Mouse (Mus musculus) lung, embryonic 16.5 days (tissue): ENCODE measurements around the gene Slc2a2. TPM values are rescaled to one million over a fixed set of nuclear protein-coding genes. Genes with fewer than 3 reads are reported as not detected.

Experiments
- ATAC-seq: fragments of 200-750 bp; cut with Nextera tagmentation; 2 replicates; pipeline ENCODE4 v1.8.0; 2017; ENCODE audit warnings: low read depth, mild to moderate bottlenecking, moderate library complexity
- H3K27ac ChIP-seq: fragments of 300-500 bp; sonication (generic); 2 replicates; pipeline ENCODE4 v1.5.1; 2014; ENCODE audit warnings: mild to moderate bottlenecking, control low read depth, low read length
- H3K27me3 ChIP-seq: fragments of 300-500 bp; sonication (generic); 2 replicates; pipeline ENCODE4 v1.6.1; 2014; ENCODE audit warnings: low read depth, low read length, mixed read lengths; ENCODE audit not compliant: control insufficient read depth, insufficient read depth
- H3K36me3 ChIP-seq: fragments of 300-500 bp; sonication (generic); 2 replicates; pipeline ENCODE4 v1.6.1; 2014; ENCODE audit warnings: low read length; ENCODE audit not compliant: control insufficient read depth, insufficient read depth
- H3K4me1 ChIP-seq: fragments of 300-500 bp; sonication (generic); replicated peaks from 2 replicates; pipeline ENCODE4 v1.6.1; 2014; ENCODE audit warnings: low read length, mixed read lengths; ENCODE audit not compliant: control insufficient read depth, insufficient read depth
- H3K4me2 ChIP-seq: fragments of 300-500 bp; sonication (generic); 2 replicates; pipeline ENCODE4 v1.6.1; 2014; ENCODE audit warnings: low read depth, low read length, control low read depth
- H3K4me3 ChIP-seq: fragments of 300-500 bp; sonication (generic); 2 replicates; pipeline ENCODE4 v1.5.1; 2014; ENCODE audit warnings: mild to moderate bottlenecking, low read length, control low read depth
- H3K9ac ChIP-seq: fragments of 300-500 bp; sonication (generic); 2 replicates; pipeline ENCODE4 v1.6.1; 2014; ENCODE audit warnings: low read length, control low read depth
- H3K9me3 ChIP-seq: fragments of 300-500 bp; sonication (generic); 2 replicates; pipeline ENCODE4 v1.6.1; 2016; ENCODE audit warnings: low read length; ENCODE audit not compliant: control insufficient read depth
- WGBS: fragments of 180-500 bp; shearing (Covaris S2); extraction: QIAGEN DNeasy Blood & Tissue Kit; methylation state at CpG from one replicate; pipeline ENCODE4 v1.1.7; 2014; 5-methylcytosine and 5-hydroxymethylcytosine counted together
- polyA plus RNA-seq: library from polyadenylated mRNA; unstranded; fragments of >200 nt; fragmentation: Nextera tagmentation; extraction: Ambion mirVana; gene quantifications from 2 replicates; pipeline ENCODE4 v1.2.1, GENCODE M21; 2015

Slc2a2 gene
- polyA plus RNA-seq, 1 experiment from 2014 or later, result 0.28 TPM

GRCm38 (mm10) chr3:28721838-28722237 is 24.1 kb downstream of the Slc2a2 start:
- Histone ChIP-seq H3K4me1 (peaks cover 12% of the 10 kb centered on the region), H3K27me3 (no peaks in the 10 kb centered on the region), H3K27ac (peak overlapping the region; percentile 43; the same call in 1 of the 2 replicates), H3K4me2 (peak overlapping the region; percentile 6; the same call in 1 of the 2 replicates), H3K9me3 (no peaks in the 10 kb centered on the region), H3K4me3 (no peak overlapping the region), H3K36me3 (no peaks in the 10 kb centered on the region), H3K9ac (no peak overlapping the region)
- WGBS, result 37% methylated on average over 7 of the region's 7 CpGs
- ATAC-seq, result peak; percentile 57; the same call in 1 of the 2 replicates

GRCm38 (mm10) chr3:28722531-28722930 is 24.8 kb downstream of the Slc2a2 start:
- no peaks in the 10 kb centered on the region for H3K27me3 ChIP-seq
- no peak for ATAC-seq
- no peak overlapping the region for H3K27ac ChIP-seq
- H3K36me3 ChIP-seq, result no peaks in the 10 kb centered on the region
- H3K9ac ChIP-seq, result no peak overlapping the region
- H3K9me3 ChIP-seq, result no peaks in the 10 kb centered on the region
- peaks cover 12% of the 10 kb centered on the region for H3K4me1 ChIP-seq
- no peak overlapping the region for H3K4me3 ChIP-seq
- no peak overlapping the region for H3K4me2 ChIP-seq

- Histone ChIP-seq H3K36me3 (no peaks in the 10 kb centered on the region), H3K27me3 (no peaks in the 10 kb centered on the region), H3K9ac (no peak overlapping the region), H3K4me3 (no peak overlapping the region), H3K4me1 (peaks cover 12% of the 10 kb centered on the region), H3K4me2 (no peak overlapping the region), H3K27ac (no peak overlapping the region), H3K9me3 (no peaks in the 10 kb centered on the region)
- ATAC-seq, result no peak
- 66% methylated on average over 6 of the region's 6 CpGs for WGBS
Observed at GRCm38 (mm10) chr3:28723534-28723933, 25.8 kb downstream of the Slc2a2 start.

DNA sequence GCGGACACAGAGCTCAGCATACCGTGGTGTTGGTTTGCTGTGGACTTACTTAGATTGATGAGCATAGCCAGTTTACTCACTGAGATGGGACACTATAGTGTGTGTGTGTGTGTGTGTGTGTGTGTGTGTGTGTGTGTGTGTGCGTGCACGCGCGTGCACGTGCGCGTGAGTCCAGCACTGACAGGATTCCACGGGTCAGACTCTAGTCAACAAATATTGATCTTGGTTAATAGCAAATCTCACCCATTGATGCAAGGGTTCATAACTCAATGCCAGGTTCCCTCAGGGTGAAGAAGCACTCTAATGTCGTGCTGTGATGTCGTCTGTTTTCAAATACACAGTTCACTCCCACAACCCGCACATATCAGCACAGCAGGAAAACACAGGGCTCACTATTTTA is 27.5 kb downstream of the Slc2a2 start:
- H3K9me3 ChIP-seq, result no peaks in the 10 kb centered on the region
- H3K9ac ChIP-seq, result no peak overlapping the region
- H3K4me1 ChIP-seq, result peaks cover 12% of the 10 kb centered on the region
- no peak overlapping the region for H3K27ac ChIP-seq
- no peak for ATAC-seq
- no peak overlapping the region for H3K4me2 ChIP-seq
- no peak overlapping the region for H3K4me3 ChIP-seq
- H3K36me3 ChIP-seq, result no peaks in the 10 kb centered on the region
- no peaks in the 10 kb centered on the region for H3K27me3 ChIP-seq
- WGBS, result 76% methylated on average over 13 of the region's 13 CpGs

DNA sequence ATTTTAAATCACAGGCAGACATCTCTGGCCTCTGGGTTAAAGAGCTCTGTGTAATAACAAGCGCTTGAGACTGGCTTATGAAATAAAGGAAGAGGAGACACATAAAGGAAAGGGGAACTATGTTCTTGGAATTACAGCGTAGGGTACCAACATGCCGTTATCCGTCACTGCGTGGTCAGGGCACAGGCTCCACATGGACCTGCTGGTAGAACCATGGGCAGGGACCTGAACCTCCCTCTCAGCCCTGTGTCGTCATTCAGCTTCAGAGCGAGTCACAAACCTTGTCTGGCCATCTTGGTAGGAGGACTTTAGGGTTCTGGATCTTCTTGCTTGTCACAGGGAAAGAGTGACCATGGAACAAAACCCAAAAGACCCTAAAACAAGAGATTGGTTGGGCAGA is 28.7 kb downstream of the Slc2a2 start:
- Histone ChIP-seq H3K36me3 (no peaks in the 10 kb centered on the region), H3K9me3 (no peaks in the 10 kb centered on the region), H3K4me1 (peaks cover 9% of the 10 kb centered on the region), H3K4me2 (no peak overlapping the region), H3K4me3 (no peak overlapping the region), H3K27ac (no peak overlapping the region), H3K27me3 (no peaks in the 10 kb centered on the region), H3K9ac (no peak overlapping the region)
- ATAC-seq, result no peak
- 97% methylated on average over 7 of the region's 7 CpGs for WGBS

- no peaks in the 10 kb centered on the region for H3K36me3 ChIP-seq
- no peak overlapping the region for H3K4me2 ChIP-seq
- WGBS, result 58% methylated on average over 2 of the region's 2 CpGs
- no peaks in the 10 kb centered on the region for H3K27me3 ChIP-seq
- H3K27ac ChIP-seq, result no peak overlapping the region
- H3K9me3 ChIP-seq, result no peaks in the 10 kb centered on the region
- no peak for ATAC-seq
- H3K4me1 ChIP-seq, result no peaks in the 10 kb centered on the region
- no peak overlapping the region for H3K4me3 ChIP-seq
- no peak overlapping the region for H3K9ac ChIP-seq
Observed at GRCm38 (mm10) chr3:28734712-28735111, 37.0 kb downstream of the Slc2a2 start.

DNA sequence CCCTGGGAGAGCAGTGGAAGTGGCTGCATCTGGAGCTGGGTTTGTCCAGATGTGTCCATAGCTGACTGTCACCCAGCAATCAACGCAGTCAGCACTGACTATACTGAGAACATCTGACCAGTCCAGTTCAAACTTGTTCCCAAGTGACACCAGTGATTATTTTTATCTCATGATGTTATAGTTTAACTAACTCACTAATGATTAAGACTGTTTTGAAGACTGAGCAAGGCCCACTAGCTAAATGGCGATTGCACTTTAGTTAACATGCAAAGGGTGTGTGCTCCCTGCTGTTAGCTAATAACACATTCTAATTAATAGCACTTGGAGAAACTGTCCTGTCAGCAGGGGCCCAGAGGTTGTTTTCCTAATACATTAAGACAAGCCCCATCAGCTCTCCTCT is 39.3 kb downstream of the Slc2a2 start:
- Histone ChIP-seq H3K27ac (no peak overlapping the region), H3K4me2 (no peak overlapping the region), H3K27me3 (no peaks in the 10 kb centered on the region), H3K9ac (no peak overlapping the region), H3K9me3 (no peaks in the 10 kb centered on the region), H3K36me3 (no peaks in the 10 kb centered on the region), H3K4me1 (no peaks in the 10 kb centered on the region), H3K4me3 (no peak overlapping the region)
- no peak for ATAC-seq
- WGBS, result 44% methylated on average over 2 of the region's 2 CpGs

- H3K4me2 ChIP-seq, result no peak overlapping the region
- ATAC-seq, result no peak
Observed at GRCm38 (mm10) chr3:28740353-28740752, 42.6 kb downstream of the Slc2a2 start.

GRCm38 (mm10) chr3:28743251-28743650 is 45.5 kb downstream of the Slc2a2 start:
- Histone ChIP-seq H3K27ac (no peak overlapping the region), H3K36me3 (no peaks in the 10 kb centered on the region), H3K4me2 (no peak overlapping the region), H3K27me3 (no peaks in the 10 kb centered on the region), H3K9me3 (no peaks in the 10 kb centered on the region), H3K9ac (no peak overlapping the region), H3K4me1 (no peaks in the 10 kb centered on the region), H3K4me3 (no peak overlapping the region)
- no peak for ATAC-seq
- 40% methylated on average over 8 of the region's 8 CpGs for WGBS

More at GRCm38 (mm10) chr3:28740353-28740752, 42.6 kb downstream of the Slc2a2 start:
- Histone ChIP-seq H3K9me3 (no peaks in the 10 kb centered on the region), H3K27me3 (no peaks in the 10 kb centered on the region), H3K4me3 (no peak overlapping the region), H3K9ac (no peak overlapping the region), H3K4me1 (no peaks in the 10 kb centered on the region), H3K27ac (no peak overlapping the region), H3K36me3 (no peaks in the 10 kb centered on the region)
- WGBS, result 42% methylated on average over 6 of the region's 6 CpGs

DNA sequence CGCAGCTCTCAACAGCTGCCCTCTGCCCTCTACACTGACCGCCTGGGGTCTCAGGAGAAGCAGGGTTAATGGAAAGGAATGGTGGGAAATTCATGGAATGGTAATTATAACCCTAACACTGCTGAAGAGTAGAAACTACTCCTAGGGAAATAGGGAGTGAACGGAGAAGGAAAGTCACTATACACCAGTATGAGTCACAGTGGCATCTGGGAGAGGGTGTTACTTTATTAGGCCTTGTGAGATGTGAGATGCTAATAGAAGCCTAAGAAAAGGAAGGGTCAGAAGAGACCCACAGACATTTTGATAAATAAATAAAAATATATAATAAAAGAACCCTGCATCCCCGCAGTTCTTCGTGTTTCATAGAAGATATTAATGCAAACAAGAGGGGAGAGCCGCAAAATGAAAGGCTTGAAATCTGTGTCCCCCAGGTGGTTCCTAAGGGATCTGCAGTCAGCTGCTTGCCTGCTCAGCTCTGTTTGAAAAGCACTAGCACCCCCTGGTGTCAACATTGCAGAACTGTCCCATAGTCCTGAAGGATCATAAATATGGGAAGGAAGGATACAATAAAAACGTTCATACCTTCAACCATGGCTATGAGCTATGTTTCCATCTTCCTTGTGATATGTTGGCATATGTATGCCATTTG is 48.3 kb downstream of the Slc2a2 start:
- H3K27me3 ChIP-seq, result no peaks in the 10 kb centered on the region
- no peaks in the 10 kb centered on the region for H3K4me1 ChIP-seq
- H3K4me3 ChIP-seq, result no peak overlapping the region
- H3K36me3 ChIP-seq, result no peaks in the 10 kb centered on the region
- no peak overlapping the region for H3K9ac ChIP-seq
- H3K9me3 ChIP-seq, result no peaks in the 10 kb centered on the region
- H3K4me2 ChIP-seq, result no peak overlapping the region
- no peak overlapping the region for H3K27ac ChIP-seq
- peak; percentile 76 for ATAC-seq
- WGBS, result 31% methylated on average over 7 of the region's 7 CpGs
